Mouse (Mus musculus) stomach, postnatal 0 days (tissue): ENCODE results near the gene Vpreb2. TPM values are rescaled to one million over a fixed set of nuclear protein-coding genes. Genes with fewer than 3 reads are reported as not detected.

Experiments used
- ATAC-seq: fragments of 200-750 bp; cut with Nextera tagmentation; 2 replicates; pipeline ENCODE4 v1.8.0; 2017; ENCODE audit not compliant: low FRiP score, low TSS enrichment
- DNase-seq: peaks from one replicate; pipeline ENCODE4 v3.0.0-alpha.2; 2016; ENCODE audit warnings: low spot score
- H3K27ac ChIP-seq: fragments of 300-500 bp; sonication (generic); replicated peaks from 2 replicates; pipeline ENCODE4 v1.5.1; 2014; ENCODE audit warnings: mild to moderate bottlenecking, control low read depth
- H3K27me3 ChIP-seq: fragments of 300-500 bp; sonication (generic); 2 replicates; pipeline ENCODE4 v1.6.1; 2014; ENCODE audit warnings: low read length; ENCODE audit not compliant: control insufficient read depth, insufficient read depth
- H3K36me3 ChIP-seq: fragments of 300-500 bp; sonication (generic); 2 replicates; pipeline ENCODE4 v1.6.1; 2014; ENCODE audit warnings: low read length, mixed read lengths; ENCODE audit not compliant: control insufficient read depth, insufficient read depth
- H3K4me1 ChIP-seq: fragments of 300-500 bp; sonication (generic); replicated peaks from 2 replicates; pipeline ENCODE4 v1.6.1; 2014; ENCODE audit warnings: antibody characterized with exemption; ENCODE audit not compliant: control insufficient read depth, insufficient read depth
- H3K4me2 ChIP-seq: fragments of 300-500 bp; sonication (generic); replicated peaks from 2 replicates; pipeline ENCODE4 v1.6.1; 2014; ENCODE audit warnings: low read depth, mild to moderate bottlenecking, control low read depth, moderate library complexity
- H3K4me3 ChIP-seq: fragments of 300-500 bp; sonication (generic); 2 replicates; pipeline ENCODE4 v1.5.1; 2014; ENCODE audit warnings: low read depth, low read length, control low read depth
- H3K9ac ChIP-seq: fragments of 300-500 bp; sonication (generic); 2 replicates; pipeline ENCODE4 v1.6.1; 2014; ENCODE audit warnings: mild to moderate bottlenecking, low read length, control low read depth, mixed read lengths
- H3K9me3 ChIP-seq: fragments of 300-500 bp; sonication (generic); 2 replicates; pipeline ENCODE4 v1.6.1; 2016; ENCODE audit warnings: low read length; ENCODE audit not compliant: control insufficient read depth
- CTCF ChIP-seq: IDR thresholded peaks from 2 replicates; pipeline ENCODE4 v1.5.1; 2016; ENCODE audit warnings: antibody characterized with exemption, low read depth, mild to moderate bottlenecking, moderate library complexity
- EP300 ChIP-seq: optimal IDR thresholded peaks from 2 replicates; pipeline ENCODE3; 2016; ENCODE audit warnings: antibody characterized with exemption
- WGBS: fragments of 180-500 bp; shearing (Covaris S2); extraction: QIAGEN DNeasy Blood & Tissue Kit; methylation state at CpG from one replicate; pipeline ENCODE4 v1.1.7; 2014; 5-methylcytosine and 5-hydroxymethylcytosine counted together
- polyA plus RNA-seq: library from polyadenylated mRNA; unstranded; fragments of >200 nt; fragmentation: Nextera tagmentation; extraction: Ambion mirVana; gene quantifications from 2 replicates; pipeline ENCODE4 v1.2.1, GENCODE M21; 2015

Gene Vpreb2
- not detected in 2 replicates for polyA plus RNA-seq

DNA sequence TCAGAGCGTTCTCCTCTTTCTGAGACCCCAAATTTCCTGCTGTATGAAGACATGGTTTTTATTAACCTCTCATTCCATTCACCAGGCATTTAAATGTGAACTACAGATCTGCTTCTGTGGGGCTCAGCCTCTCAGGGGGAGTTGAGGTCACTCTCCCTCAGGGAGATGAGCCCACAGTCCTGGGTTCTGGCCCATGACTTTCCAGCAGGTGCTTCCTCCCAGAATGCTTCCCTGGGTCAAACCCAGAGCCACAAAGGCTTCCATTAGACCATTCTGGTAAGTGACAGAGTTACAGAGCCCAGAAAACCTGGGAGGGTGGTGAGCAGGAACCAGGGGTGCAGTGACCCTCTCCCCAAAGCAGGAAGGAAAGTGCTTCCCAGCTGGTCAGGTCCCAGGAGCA, at the start of gene Vpreb2:
Vpreb2 (plus strand) TSS at position 301 of the 400 bp plus-strand sequence.
- no peaks in the 10 kb centered on the region for H3K36me3 ChIP-seq
- TF ChIP-seq CTCF (no peak), EP300 (no peak)
- H3K27me3 ChIP-seq: no peaks in the 10 kb centered on the region
- ATAC-seq (no peak), DNase-seq (no peak)
- H3K4me2 ChIP-seq: no peak within 1 kb of the TSS
- no peak within 1 kb of the TSS for H3K27ac ChIP-seq
- 77% methylated on average over 1 of the region's 1 CpGs for WGBS
- H3K4me1 ChIP-seq: no peaks in the 10 kb centered on the region
- H3K9ac ChIP-seq: no peak within 1 kb of the TSS
- H3K9me3 ChIP-seq: no peaks in the 10 kb centered on the region
- H3K4me3 ChIP-seq: no peak within 1 kb of the TSS

DNA sequence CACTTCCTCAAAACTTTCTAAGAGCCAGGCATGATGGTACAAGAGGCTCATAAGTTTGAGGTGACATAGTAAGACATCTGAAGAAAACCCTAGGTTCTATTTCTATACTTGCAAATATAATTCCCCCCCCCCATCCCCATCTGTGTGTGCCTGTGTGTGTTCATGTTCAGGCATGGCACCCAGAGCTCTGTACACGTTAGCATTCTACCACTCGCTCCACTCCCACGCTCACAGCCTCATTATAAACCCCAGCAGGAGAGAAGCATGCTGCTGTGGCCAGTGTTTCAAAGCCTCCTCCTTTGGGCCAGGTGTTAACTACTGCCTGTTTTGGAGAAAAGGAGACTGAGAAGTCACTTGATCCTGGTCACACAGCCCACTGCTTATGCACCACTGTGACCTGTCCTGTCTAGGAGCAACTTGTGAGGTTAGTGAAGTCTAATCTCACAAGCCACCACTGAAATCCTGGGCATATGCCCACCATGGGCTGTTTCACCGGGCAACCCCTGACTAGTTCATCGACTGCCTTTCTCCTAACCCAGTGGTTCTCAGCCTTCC, 48.2 kb upstream of the Vpreb2 start:
- TF ChIP-seq CTCF (no peak), EP300 (no peak)
- H3K4me3 ChIP-seq: no peak overlapping the region
- no peak overlapping the region for H3K27ac ChIP-seq
- no peak overlapping the region for H3K4me2 ChIP-seq
- DNase-seq (no peak), ATAC-seq (no peak)
- 69% methylated on average over 5 of the region's 5 CpGs for WGBS
- H3K9ac ChIP-seq: no peak overlapping the region
- no peaks in the 10 kb centered on the region for H3K36me3 ChIP-seq
- H3K9me3 ChIP-seq: no peaks in the 10 kb centered on the region
- no peaks in the 10 kb centered on the region for H3K4me1 ChIP-seq
- no peaks in the 10 kb centered on the region for H3K27me3 ChIP-seq

DNA sequence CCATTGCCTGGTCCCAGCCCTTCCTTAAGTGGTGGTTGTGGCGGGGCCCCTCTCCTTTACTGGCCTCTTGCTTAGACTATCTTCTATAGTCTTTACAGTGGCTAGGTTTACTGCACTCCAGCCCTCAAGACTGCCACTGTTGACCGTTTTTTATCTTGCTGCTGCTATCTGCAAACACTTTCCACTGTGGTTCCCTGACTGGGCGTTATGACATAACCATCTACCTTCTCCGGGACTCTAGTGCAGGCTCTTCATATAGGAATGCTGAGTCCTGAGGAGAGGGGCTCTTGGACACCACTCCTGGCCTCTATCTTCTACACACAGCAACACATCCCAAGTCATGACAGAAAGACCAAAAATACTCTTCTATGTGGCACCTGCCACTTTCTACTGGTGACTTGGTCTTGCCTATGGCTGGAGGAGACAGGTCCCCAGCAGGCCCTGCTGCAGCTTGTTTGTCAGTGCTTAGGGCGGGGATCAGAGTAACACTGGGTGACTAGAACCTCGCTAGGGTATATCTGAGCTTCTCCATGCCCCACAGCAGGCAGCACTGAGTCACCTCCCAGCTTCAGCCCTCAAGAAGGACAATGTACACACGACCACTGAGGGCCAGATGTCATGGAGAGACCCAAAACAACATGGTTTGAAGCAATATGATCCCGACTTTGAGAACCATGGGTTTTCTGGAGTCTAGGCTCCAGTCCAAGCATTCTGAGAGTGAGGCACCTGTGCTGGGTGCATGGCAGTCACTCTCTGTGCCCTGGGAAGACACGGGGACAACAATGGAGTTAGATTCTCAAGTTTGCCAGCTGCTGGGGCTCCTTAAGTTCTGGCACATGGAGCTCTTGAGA, 46.4 kb upstream of the Vpreb2 start:
- Histone ChIP-seq H3K27ac (peak overlapping the region; percentile 63; the same call in 1 of the 2 replicates), H3K9ac (no peak overlapping the region), H3K36me3 (no peaks in the 10 kb centered on the region), H3K4me1 (no peaks in the 10 kb centered on the region), H3K9me3 (no peaks in the 10 kb centered on the region), H3K27me3 (no peaks in the 10 kb centered on the region), H3K4me2 (no peak overlapping the region), H3K4me3 (no peak overlapping the region)
- TF ChIP-seq EP300 (no peak), CTCF (no peak)
- WGBS: 51% methylated on average over 9 of the region's 9 CpGs
- DNase-seq (no peak), ATAC-seq (0 out of 2 replicates have a peak, but pooled peaks have one; percentile 5)

GRCm38 (mm10) chr16:17934445-17934910, 45.8 kb upstream of the Vpreb2 start:
- Histone ChIP-seq H3K27me3 (no peaks in the 10 kb centered on the region), H3K9me3 (no peaks in the 10 kb centered on the region), H3K9ac (no peak overlapping the region), H3K4me2 (no peak overlapping the region), H3K4me1 (no peaks in the 10 kb centered on the region), H3K4me3 (no peak overlapping the region), H3K36me3 (no peaks in the 10 kb centered on the region), H3K27ac (peak overlapping the region; percentile 63; the same call in 1 of the 2 replicates)
- no peak for DNase-seq
- TF ChIP-seq EP300: no peak
- TF ChIP-seq CTCF: no peak
- no peak for ATAC-seq
- WGBS: 59% methylated on average over 3 of the region's 3 CpGs

DNA sequence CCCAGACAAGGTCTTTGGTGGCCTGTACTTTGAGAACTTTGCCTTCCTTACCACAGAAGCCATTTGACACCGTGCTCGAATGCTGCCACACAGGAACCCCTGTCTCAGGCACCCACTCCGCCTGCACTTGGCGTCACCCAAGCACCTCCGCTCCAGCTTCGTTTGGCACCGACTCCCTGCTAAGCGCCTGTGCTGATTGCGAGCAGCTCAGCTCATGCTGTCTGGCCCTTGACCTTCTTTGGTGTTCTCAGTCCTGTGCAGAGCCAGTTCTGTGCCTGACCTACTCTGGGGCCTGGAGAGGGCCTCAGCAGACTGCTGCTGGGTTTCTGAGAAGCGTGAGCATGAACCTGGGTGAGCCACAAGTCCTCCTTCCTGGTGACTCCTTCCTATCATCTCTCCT, 43.5 kb upstream of the Vpreb2 start:
- Histone ChIP-seq H3K27ac (peak overlapping the region; percentile 83), H3K9me3 (no peaks in the 10 kb centered on the region), H3K4me2 (no peak overlapping the region), H3K27me3 (no peaks in the 10 kb centered on the region), H3K36me3 (no peaks in the 10 kb centered on the region), H3K4me3 (no peak overlapping the region), H3K4me1 (no peaks in the 10 kb centered on the region), H3K9ac (no peak overlapping the region)
- TF ChIP-seq EP300 (no peak), CTCF (no peak)
- ATAC-seq (no peak), DNase-seq (peak; percentile 45)
- 60% methylated on average over 10 of the region's 10 CpGs for WGBS

DNA sequence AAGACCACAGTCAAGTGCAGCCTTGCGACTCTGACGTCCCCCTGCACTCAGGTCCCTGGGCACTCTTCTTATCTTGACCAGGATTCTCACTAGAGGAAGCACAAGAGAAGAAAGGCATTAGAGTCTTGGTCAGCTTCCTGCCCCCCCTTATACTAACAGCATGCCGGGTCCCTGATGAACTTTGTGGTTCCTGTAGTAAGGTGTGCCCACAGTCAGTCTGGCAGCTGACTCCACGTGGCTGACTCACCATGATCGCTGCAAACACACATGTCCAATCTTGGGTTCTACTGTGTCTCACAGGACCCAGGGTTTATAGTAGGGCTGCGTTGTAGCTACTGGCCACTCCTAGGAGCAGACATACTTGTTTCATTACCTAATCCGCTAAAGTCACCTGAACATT, 42.0 kb upstream of the Vpreb2 start:
- Histone ChIP-seq H3K4me3 (no peak overlapping the region), H3K27ac (peak overlapping the region; percentile 83), H3K9ac (no peak overlapping the region; the same call in 1 of the 2 replicates), H3K36me3 (no peaks in the 10 kb centered on the region), H3K27me3 (no peaks in the 10 kb centered on the region), H3K4me1 (no peaks in the 10 kb centered on the region), H3K9me3 (no peaks in the 10 kb centered on the region), H3K4me2 (no peak overlapping the region)
- ATAC-seq (peak; percentile 87), DNase-seq (peak; percentile 79)
- TF ChIP-seq CTCF: no peak
- no peak for TF ChIP-seq EP300
- WGBS: 47% methylated on average over 7 of the region's 7 CpGs
